Mouse (Mus musculus): ENCODE measurements around the gene Arl8a.

Gene Arl8a

GRCm38 (mm10) chr1:135199014-135199819, 52.6 kb downstream of the Arl8a start:
- DNase-seq (ENCODE audit: low spot score in 2 of 2): peak in 1 of 2 experiments; percentile 11

GRCm38 (mm10) chr1:135200400-135200799, 53.8 kb downstream of the Arl8a start:
- DNase-seq (ENCODE audit: low spot score in 2 of 2): no peak

- no peak for DNase-seq (ENCODE audit: low spot score in 2 of 2)
Measured at GRCm38 (mm10) chr1:135204196-135205126, 57.8 kb downstream of the Arl8a start.

- no peak for DNase-seq (ENCODE audit: low spot score in 2 of 2)
Measured at GRCm38 (mm10) chr1:135205257-135205656, 58.6 kb downstream of the Arl8a start.

Data from left cerebral cortex, adult 9 months (tissue).